Mouse (Mus musculus) heart, adult 2 months (tissue): Measurements from ENCODE around the gene Ptgs1. TPM values are rescaled to one million over a fixed set of nuclear protein-coding genes. Genes with fewer than 3 reads are reported as not detected.

Experiments
- DNase-seq, 2 experiments: peaks; one replicate each; pipeline ENCODE4 v3.0.0; 2021
- H3K27ac ChIP-seq: fragments of 200-600 bp; 2 replicates; pipeline ENCODE4 v1.8.1; 2022
- H3K27me3 ChIP-seq: fragments of 200-500 bp; 2 replicates; pipeline ENCODE4 v1.6.1; 2012; ENCODE audit warnings: mild to moderate bottlenecking, low read length, inconsistent platforms, mixed read lengths; ENCODE audit not compliant: control insufficient read depth, insufficient read depth
- H3K36me3 ChIP-seq: fragments of 200-500 bp; 2 replicates; pipeline ENCODE4 v1.6.1; 2012; ENCODE audit warnings: low read length, inconsistent platforms; ENCODE audit not compliant: control insufficient read depth, insufficient read depth
- H3K4me1 ChIP-seq: fragments of 200-500 bp; 2 replicates; pipeline ENCODE4 v1.6.1; 2011; ENCODE audit warnings: low read length; ENCODE audit not compliant: control insufficient read depth, insufficient read depth
- H3K4me3 ChIP-seq: fragments of 200-600 bp; 2 replicates; pipeline ENCODE4 v1.8.1; 2022
- H3K79me2 ChIP-seq: fragments of 200-500 bp; replicated peaks from 2 replicates; pipeline ENCODE4 v1.6.1; 2012; ENCODE audit warnings: mild to moderate bottlenecking, inconsistent platforms, low read length, moderate library complexity, mixed read lengths; ENCODE audit not compliant: control insufficient read depth, insufficient read depth
- H3K9ac ChIP-seq: fragments of 200-500 bp; 2 replicates; pipeline ENCODE4 v1.6.1; 2012; ENCODE audit warnings: low read depth, mild to moderate bottlenecking, control low read depth, inconsistent platforms, low read length, mixed read lengths
- CTCF ChIP-seq: fragments of 200-600 bp; IDR thresholded peaks from 2 replicates; pipeline ENCODE4 v1.8.1; 2022; ENCODE audit warnings: antibody characterized with exemption, mild to moderate bottlenecking, moderate library complexity
- EP300 ChIP-seq: fragments of 200-500 bp; IDR thresholded peaks from 2 replicates; pipeline ENCODE4 v1.6.1; 2011; ENCODE audit warnings: low read depth, low read length, control low read depth; ENCODE audit not compliant: insufficient read depth
- POLR2A ChIP-seq: fragments of 200-500 bp; IDR thresholded peaks from 2 replicates; pipeline ENCODE4 v1.6.1; 2011; ENCODE audit warnings: mild to moderate bottlenecking, low read depth, low read length, control low read depth; ENCODE audit not compliant: insufficient read depth
- WGBS: fragments of 180-500 bp; shearing (Covaris S2); methylation state at CpG from one replicate; pipeline ENCODE4 v1.1.7; 2018; 5-methylcytosine and 5-hydroxymethylcytosine counted together
- intact Hi-C: fragments of 180-260 bp; cut with DNase I; formaldehyde crosslinking; loops from one replicate; pipeline ENCODE4 v1.15.1; 2025
- polyA plus RNA-seq: library from polyadenylated mRNA; depleted of rRNA; stranded (reverse); fragments of >200 nt; gene quantifications from 2 replicates; pipeline ENCODE4 v1.2.3, GENCODE M21; 2012
- total RNA-seq, 2 experiments: library from RNA; stranded (reverse); gene quantifications; 2 replicates each; pipeline ENCODE4 v1.2.3; 2021

The Ptgs1 gene
- total and polyA plus RNA-seq, 3 experiments = 14.4 to 20.0 (median 15.8) TPM

- TF ChIP-seq CTCF (no peak), EP300 (no peak), POLR2A (no peak)
- DNase-seq = no peak
- Histone ChIP-seq H3K4me1 (peaks cover 12% of the 10 kb centered on the region), H3K27me3 (no peaks in the 10 kb centered on the region), H3K36me3 (no peaks in the 10 kb centered on the region; the same call in 1 of the 2 replicates), H3K27ac (no peak overlapping the region), H3K9ac (no peak overlapping the region), H3K79me2 (no peaks in the 10 kb centered on the region), H3K4me3 (no peak overlapping the region)
- WGBS = 38% methylated on average over 18 of the region's 18 CpGs
- intact Hi-C loops = no loop called here
Measured at GRCm38 (mm10) chr2:36201756-36202610, 28.2 kb upstream of the Ptgs1 start.

GRCm38 (mm10) chr2:36202611-36202880, 27.7 kb upstream of the Ptgs1 start:
- DNase-seq = no peak
- Histone ChIP-seq H3K27me3 (no peaks in the 10 kb centered on the region), H3K9ac (no peak overlapping the region), H3K27ac (no peak overlapping the region), H3K36me3 (no peaks in the 10 kb centered on the region; the same call in 1 of the 2 replicates), H3K79me2 (no peaks in the 10 kb centered on the region), H3K4me1 (peaks cover 12% of the 10 kb centered on the region), H3K4me3 (peak overlapping the region; percentile 17)
- WGBS = 17% methylated on average over 5 of the region's 5 CpGs
- TF ChIP-seq CTCF = no peak
- no peak for TF ChIP-seq EP300
- no peak for TF ChIP-seq POLR2A
- intact Hi-C loops = no loop called here

- H3K4me3 ChIP-seq = peak overlapping the region; percentile 17
- H3K9ac ChIP-seq = peak overlapping the region; percentile 49
- intact Hi-C loops = no loop called here
- peak in 1 of 2 experiments; percentile 55 for DNase-seq
- no peaks in the 10 kb centered on the region; the same call in 1 of the 2 replicates for H3K36me3 ChIP-seq
- no peaks in the 10 kb centered on the region for H3K79me2 ChIP-seq
- H3K4me1 ChIP-seq = peaks cover 10% of the 10 kb centered on the region
- no peak overlapping the region for H3K27ac ChIP-seq
- H3K27me3 ChIP-seq = no peaks in the 10 kb centered on the region
- TF ChIP-seq POLR2A = no peak
- TF ChIP-seq CTCF = peak; percentile 25; the same call in 1 of the 2 replicates
- TF ChIP-seq EP300 = no peak
- 5% methylated on average over 39 of the region's 39 CpGs for WGBS
Measured at GRCm38 (mm10) chr2:36203011-36203825, 27.0 kb upstream of the Ptgs1 start.

- intact Hi-C loops = no loop called here
- Histone ChIP-seq H3K4me3 (no peak overlapping the region), H3K27ac (no peak overlapping the region), H3K79me2 (no peaks in the 10 kb centered on the region), H3K36me3 (no peaks in the 10 kb centered on the region), H3K27me3 (no peaks in the 10 kb centered on the region), H3K4me1 (peaks cover 6% of the 10 kb centered on the region; the same call in 1 of the 2 replicates), H3K9ac (no peak overlapping the region)
- no peak for DNase-seq
- TF ChIP-seq POLR2A (no peak), CTCF (no peak), EP300 (no peak)
- WGBS = 69% methylated on average over 4 of the region's 4 CpGs
Measured at GRCm38 (mm10) chr2:36204595-36204994, 25.6 kb upstream of the Ptgs1 start.

- H3K4me3 ChIP-seq = no peak overlapping the region
- H3K27me3 ChIP-seq = no peaks in the 10 kb centered on the region
- no peak overlapping the region for H3K9ac ChIP-seq
- 85% methylated on average over 11 of the region's 11 CpGs for whole genome bisulfite sequencing
- H3K36me3 ChIP-seq = no peaks in the 10 kb centered on the region
- no peak overlapping the region for H3K27ac ChIP-seq
- intact Hi-C loops = loop anchor here (5.0 kb wide), 1 partner anchor 35 kb away; no protein-coding TSS in a partner anchor
- TF ChIP-seq EP300 = no peak
- TF ChIP-seq POLR2A = no peak
- no peak for TF ChIP-seq CTCF
- peaks cover 9% of the 10 kb centered on the region for H3K4me1 ChIP-seq
- no peak for DNase-seq
- no peaks in the 10 kb centered on the region for H3K79me2 ChIP-seq
Measured at GRCm38 (mm10) chr2:36207071-36207470, 23.2 kb upstream of the Ptgs1 start.

- DNase-seq = peak; percentile 55 to 57
- no peak overlapping the region for H3K9ac ChIP-seq
- no peak for TF ChIP-seq EP300
- TF ChIP-seq CTCF = no peak
- no peak for TF ChIP-seq POLR2A
- H3K4me3 ChIP-seq = no peak overlapping the region
- no peak overlapping the region for H3K27ac ChIP-seq
- no peaks in the 10 kb centered on the region for H3K36me3 ChIP-seq
- H3K79me2 ChIP-seq = no peaks in the 10 kb centered on the region
- WGBS = 13% methylated on average over 34 of the region's 34 CpGs
- peaks cover 10% of the 10 kb centered on the region for H3K4me1 ChIP-seq
- no peaks in the 10 kb centered on the region for H3K27me3 ChIP-seq
- intact Hi-C loops = loop anchor here (5.0 kb wide), 1 partner anchor 73 kb away; the partner anchor contains the start of genes Mrrf and Rbm18
Measured at GRCm38 (mm10) chr2:36210796-36211195, 19.4 kb upstream of the Ptgs1 start.
